Mouse (Mus musculus): ENCODE measurements around the gene Nps.

Gene Nps

GRCm38 (mm10) chr7:135283212-135283611, 24.7 kb downstream of the Nps start:
- TF ChIP-seq GATA4 (IDR thresholded peaks at IDR 0.05; ENCODE audit: insufficient replicate concordance, low read length): no peak

- TF ChIP-seq GATA4 (IDR thresholded peaks at IDR 0.05; ENCODE audit: insufficient replicate concordance, low read length): no peak
Measured at GRCm38 (mm10) chr7:135289976-135290375, 31.5 kb downstream of the Nps start.

GRCm38 (mm10) chr7:135291646-135292236, 33.2 kb downstream of the Nps start:
- no peak for TF ChIP-seq GATA4 (IDR thresholded peaks at IDR 0.05; ENCODE audit: insufficient replicate concordance, low read length)

- TF ChIP-seq GATA4 (IDR thresholded peaks at IDR 0.05; ENCODE audit: insufficient replicate concordance, low read length): no peak
Measured at GRCm38 (mm10) chr7:135294498-135294897, 36.0 kb downstream of the Nps start.

- no peak for TF ChIP-seq GATA4 (IDR thresholded peaks at IDR 0.05; ENCODE audit: insufficient replicate concordance, low read length)
Measured at GRCm38 (mm10) chr7:135304496-135304895, 46.0 kb downstream of the Nps start.

Data from liver, adult (tissue).